Mouse (Mus musculus) embryonic facial prominence, embryonic 13.5 days (tissue): ENCODE data around the gene Mmp9. TPM values are rescaled to one million over a fixed set of nuclear protein-coding genes. Genes with fewer than 3 reads are reported as not detected.

ENCODE experiments used
- ATAC-seq: fragments of 200-750 bp; cut with Nextera tagmentation; 2 replicates; pipeline ENCODE4 v1.8.0; 2017; ENCODE audit warnings: low read depth; ENCODE audit not compliant: insufficient number of reproducible peaks, insufficient read depth, low FRiP score, low TSS enrichment
- H3K27ac ChIP-seq: fragments of 300-500 bp; sonication (generic); 2 replicates; pipeline ENCODE4 v1.5.1; 2015; ENCODE audit warnings: moderate library complexity, mild to moderate bottlenecking, inconsistent platforms
- H3K27me3 ChIP-seq: fragments of 300-500 bp; sonication (generic); 2 replicates; pipeline ENCODE4 v1.6.1; 2015; ENCODE audit warnings: mild to moderate bottlenecking, inconsistent platforms
- H3K36me3 ChIP-seq: fragments of 300-500 bp; sonication (generic); 2 replicates; pipeline ENCODE4 v1.6.1; 2015; ENCODE audit warnings: mild to moderate bottlenecking, inconsistent platforms
- H3K4me1 ChIP-seq: fragments of 300-500 bp; sonication (generic); 2 replicates; pipeline ENCODE4 v1.6.1; 2015; ENCODE audit warnings: inconsistent platforms
- H3K4me2 ChIP-seq: fragments of 300-500 bp; sonication (generic); 2 replicates; pipeline ENCODE4 v1.6.1; 2015; ENCODE audit warnings: moderate library complexity, mild to moderate bottlenecking, inconsistent platforms
- H3K4me3 ChIP-seq: fragments of 300-500 bp; sonication (generic); 2 replicates; pipeline ENCODE4 v1.5.1; 2015; ENCODE audit warnings: mild to moderate bottlenecking, inconsistent platforms
- H3K9ac ChIP-seq: fragments of 300-500 bp; sonication (generic); 2 replicates; pipeline ENCODE4 v1.6.1; 2015; ENCODE audit warnings: mild to moderate bottlenecking, inconsistent platforms
- H3K9me3 ChIP-seq: fragments of 300-500 bp; sonication (generic); 2 replicates; pipeline ENCODE4 v1.6.1; 2016; ENCODE audit warnings: inconsistent platforms
- WGBS: fragments of 180-500 bp; shearing (Covaris S2); methylation state at CpG from one replicate; pipeline ENCODE4 v1.1.7; 2015; ENCODE audit warnings: mixed read lengths; 5-methylcytosine and 5-hydroxymethylcytosine counted together
- polyA plus RNA-seq: library from polyadenylated mRNA; unstranded; fragments of >200 nt; fragmentation: Nextera tagmentation; extraction: Ambion mirVana; gene quantifications from 2 replicates; pipeline ENCODE4 v1.2.1, GENCODE M21; 2015

Gene Mmp9
- polyA plus RNA-seq, result 16.6 and 23.8 TPM in 2 replicates

DNA sequence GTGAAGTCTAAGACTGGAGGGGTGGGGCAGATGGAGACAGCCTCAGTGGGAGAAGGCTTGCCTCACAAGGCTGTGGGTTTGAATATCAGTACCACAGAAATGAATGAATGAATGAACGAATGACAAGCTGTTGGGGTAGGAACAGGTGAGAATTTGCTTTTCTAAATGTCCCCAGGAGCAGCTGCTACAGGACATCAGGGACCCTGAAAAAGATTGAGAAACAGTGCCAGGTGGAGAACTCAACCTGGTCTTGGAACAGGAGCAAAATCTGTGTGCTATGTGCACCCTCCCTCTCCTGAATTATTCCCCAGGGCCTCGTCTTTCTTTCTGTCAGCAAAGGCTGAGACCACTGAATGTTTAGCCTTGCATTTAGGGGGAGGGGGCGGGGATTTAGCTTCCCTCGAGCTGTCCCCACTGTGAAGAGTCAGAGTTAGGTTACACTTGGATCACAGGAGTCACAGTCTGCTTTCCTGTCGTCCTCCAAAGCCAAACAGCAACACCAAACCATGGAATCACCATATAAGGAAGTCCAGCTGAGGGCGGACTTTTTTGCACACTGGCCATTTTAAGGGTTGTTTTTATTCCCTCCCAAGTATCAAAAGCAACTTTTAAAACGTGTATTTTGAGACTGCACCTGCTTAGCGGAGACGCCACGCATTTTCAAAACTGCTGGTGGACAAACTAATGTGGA, at the start of gene Mmp9:
Mmp9 (plus strand) TSS at position 641 of the 691 bp plus-strand sequence.
- H3K9ac ChIP-seq, result no peak within 1 kb of the TSS
- no peak within 1 kb of the TSS for H3K4me2 ChIP-seq
- H3K4me3 ChIP-seq, result no peak within 1 kb of the TSS
- no peak for ATAC-seq
- H3K27ac ChIP-seq, result no peak within 1 kb of the TSS
- peaks cover 42% of the 10 kb centered on the region for H3K4me1 ChIP-seq
- 14% methylated on average over 10 of the region's 10 CpGs for WGBS
- peaks cover 47% of the 10 kb centered on the region for H3K27me3 ChIP-seq
- H3K36me3 ChIP-seq, result no peaks in the 10 kb centered on the region
- no peaks in the 10 kb centered on the region for H3K9me3 ChIP-seq

DNA sequence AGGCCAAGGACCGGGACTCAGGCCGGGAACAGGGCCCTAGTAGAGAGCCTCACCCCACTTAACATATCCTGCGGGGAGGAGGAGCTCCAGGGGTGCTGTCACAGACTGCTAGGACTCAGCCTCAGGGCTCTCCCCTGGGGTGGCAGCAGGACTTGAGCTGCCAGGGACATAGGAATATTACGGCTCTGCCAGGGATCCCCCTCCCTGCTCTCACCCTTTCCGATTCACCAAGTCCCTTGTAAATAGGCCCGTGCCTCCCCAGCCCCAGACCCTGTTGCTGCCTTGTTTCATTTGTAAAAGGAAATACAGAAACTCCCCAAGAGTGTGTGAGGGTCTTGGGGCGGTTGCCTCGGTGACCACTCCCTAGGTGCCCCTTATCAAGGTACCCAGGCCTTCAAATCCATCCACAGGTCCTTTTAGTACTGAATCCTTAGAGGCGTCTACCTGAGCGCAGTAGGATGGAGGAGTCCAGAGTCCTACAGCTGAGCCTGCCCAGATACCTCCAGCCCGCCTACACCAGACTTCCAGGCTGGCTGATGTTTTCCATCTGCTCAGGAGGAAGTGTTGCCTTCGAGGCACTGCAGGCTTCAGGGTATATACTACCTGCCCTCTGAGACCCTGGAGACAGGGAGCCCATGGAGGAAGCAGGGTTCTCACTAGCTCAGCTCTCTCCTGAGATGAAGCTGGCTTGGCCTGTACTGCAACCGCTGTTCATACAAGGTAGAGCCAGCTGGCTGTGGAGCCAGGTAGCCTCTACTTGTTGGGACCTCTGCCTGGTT, 49.3 kb upstream of the Mmp9 start:
- Histone ChIP-seq H3K27ac (no peak overlapping the region), H3K9ac (no peak overlapping the region), H3K36me3 (peaks cover 100% of the 10 kb centered on the region), H3K4me3 (no peak overlapping the region), H3K27me3 (no peaks in the 10 kb centered on the region), H3K9me3 (no peaks in the 10 kb centered on the region), H3K4me2 (no peak overlapping the region), H3K4me1 (no peaks in the 10 kb centered on the region)
- ATAC-seq, result no peak
- 87% methylated on average over 13 of the region's 13 CpGs for WGBS

DNA sequence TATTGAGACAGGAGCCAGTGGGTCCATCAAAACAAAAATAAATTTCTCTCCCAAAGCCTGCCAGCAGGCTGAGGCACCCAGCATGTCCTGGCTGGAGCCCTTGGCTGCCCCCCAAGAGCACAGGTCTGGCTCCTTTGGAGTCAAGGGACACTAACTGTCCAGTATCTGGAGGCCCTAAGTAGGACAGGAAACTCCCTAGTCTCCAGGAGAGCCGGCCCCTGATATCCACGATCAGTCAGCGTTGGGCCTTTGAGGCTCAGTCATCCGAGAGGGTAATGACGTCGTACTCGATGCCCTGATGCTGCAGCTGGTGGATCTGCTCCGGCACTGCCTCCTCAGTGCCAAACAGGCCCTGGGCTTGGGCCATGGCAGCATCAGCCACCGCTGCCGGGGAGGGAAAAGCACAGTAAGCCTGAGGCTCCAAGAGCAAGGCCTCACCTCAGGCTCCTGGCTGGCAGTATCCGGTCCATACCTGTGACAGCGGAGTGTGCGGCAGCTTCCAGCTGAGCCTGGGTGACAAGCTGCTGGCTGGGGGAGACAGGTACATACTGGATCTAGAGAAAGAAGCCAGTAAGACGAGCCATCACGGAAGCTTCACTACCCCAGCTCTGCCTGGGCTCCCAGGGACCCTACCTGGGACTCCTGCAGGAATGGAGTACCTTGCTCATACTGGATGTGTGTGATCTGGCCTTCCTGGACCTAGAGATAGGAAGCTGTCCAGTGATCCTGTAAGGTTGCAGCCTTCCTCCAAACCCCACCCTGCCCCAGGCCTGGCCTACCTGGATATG, 48.5 kb upstream of the Mmp9 start:
- no peaks in the 10 kb centered on the region for H3K4me1 ChIP-seq
- no peak for ATAC-seq

DNA sequence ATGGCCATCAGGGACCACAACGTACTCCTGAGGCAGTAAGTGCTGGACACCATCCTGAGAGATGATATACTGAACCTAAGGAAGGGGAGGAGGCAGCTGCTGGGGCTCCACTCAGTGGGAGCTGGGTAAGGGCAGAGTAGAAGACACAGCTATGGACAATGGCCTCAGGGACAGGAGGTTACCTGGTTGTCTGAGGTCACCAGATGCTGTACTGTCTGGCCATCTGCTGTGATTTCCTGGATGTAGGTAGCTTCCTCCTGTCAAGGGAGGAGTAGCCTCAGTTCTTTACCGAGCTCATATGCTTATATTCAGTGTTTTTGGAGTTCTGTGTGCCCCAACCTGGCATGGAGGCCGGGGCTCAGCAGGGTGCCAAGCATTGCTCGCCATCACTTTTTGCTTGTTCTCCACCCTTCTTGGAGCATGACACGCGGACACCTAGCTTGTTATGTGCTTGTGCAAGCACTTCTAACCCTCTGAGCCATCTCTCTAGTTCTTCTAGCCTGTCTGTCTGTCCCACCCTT, 47.8 kb upstream of the Mmp9 start:
- no peak overlapping the region for H3K27ac ChIP-seq
- H3K9me3 ChIP-seq, result no peaks in the 10 kb centered on the region
- ATAC-seq, result no peak
- H3K4me2 ChIP-seq, result no peak overlapping the region
- H3K4me3 ChIP-seq, result no peak overlapping the region
- H3K27me3 ChIP-seq, result no peaks in the 10 kb centered on the region
- no peak overlapping the region for H3K9ac ChIP-seq
- no peaks in the 10 kb centered on the region for H3K4me1 ChIP-seq
- WGBS, result 94% methylated on average over 6 of the region's 6 CpGs
- H3K36me3 ChIP-seq, result peaks cover 100% of the 10 kb centered on the region

More for the DNA sequence above, 48.5 kb upstream of the Mmp9 start:
- Histone ChIP-seq H3K4me2 (no peak overlapping the region), H3K27ac (no peak overlapping the region), H3K4me3 (no peak overlapping the region), H3K36me3 (peaks cover 100% of the 10 kb centered on the region), H3K9me3 (no peaks in the 10 kb centered on the region), H3K27me3 (no peaks in the 10 kb centered on the region), H3K9ac (no peak overlapping the region)
- 89% methylated on average over 15 of the region's 15 CpGs for WGBS

DNA sequence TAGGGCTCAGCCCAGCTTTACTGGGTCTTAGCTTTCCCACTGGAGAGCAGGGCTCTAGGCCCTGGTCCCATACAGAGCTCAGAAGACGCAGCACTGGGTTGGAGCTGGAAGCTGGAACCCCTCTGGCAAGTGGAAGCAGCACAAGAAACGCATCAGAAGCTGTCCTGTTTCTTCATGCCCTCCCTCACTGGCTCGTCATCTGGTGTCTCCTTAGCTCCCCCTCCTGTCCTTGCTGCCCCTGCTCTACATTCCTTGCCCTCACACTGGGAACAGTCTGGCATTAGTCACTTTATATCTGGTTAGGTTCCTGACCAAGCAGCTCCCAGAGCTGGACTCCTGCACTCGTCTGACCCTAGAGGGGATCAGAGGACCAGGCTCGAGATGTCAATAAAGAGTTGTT, 46.5 kb upstream of the Mmp9 start:
- peaks cover 100% of the 10 kb centered on the region for H3K36me3 ChIP-seq
- no peaks in the 10 kb centered on the region for H3K27me3 ChIP-seq
- no peak overlapping the region for H3K4me2 ChIP-seq
- no peaks in the 10 kb centered on the region for H3K4me1 ChIP-seq
- H3K9me3 ChIP-seq, result no peaks in the 10 kb centered on the region
- no peak overlapping the region for H3K4me3 ChIP-seq
- H3K27ac ChIP-seq, result no peak overlapping the region
- no peak overlapping the region for H3K9ac ChIP-seq
- no peak for ATAC-seq
- 59% methylated on average over 5 of the region's 5 CpGs for whole genome bisulfite sequencing

DNA sequence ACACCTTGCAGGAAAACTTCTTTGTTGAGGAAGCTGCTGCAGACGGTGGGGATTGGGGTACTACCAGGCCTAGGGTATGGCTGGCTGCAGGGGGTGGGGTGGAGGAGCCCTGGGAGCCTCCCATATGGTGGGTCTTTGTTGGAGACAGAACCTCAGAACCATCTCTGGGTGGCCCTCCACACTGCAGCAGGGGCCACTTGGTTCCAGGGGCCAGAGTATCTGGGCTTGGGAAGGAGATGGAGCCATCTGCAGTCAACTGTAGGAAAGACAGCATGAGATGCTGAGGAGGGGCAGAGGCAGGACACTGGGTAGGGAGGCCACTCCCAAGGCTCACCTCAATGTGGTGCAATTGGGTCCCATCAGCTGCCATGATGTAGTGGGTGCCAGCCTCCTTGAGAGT, 45.9 kb upstream of the Mmp9 start:
- Histone ChIP-seq H3K4me2 (no peak overlapping the region), H3K27me3 (no peaks in the 10 kb centered on the region), H3K27ac (no peak overlapping the region), H3K4me1 (no peaks in the 10 kb centered on the region), H3K4me3 (no peak overlapping the region), H3K36me3 (peaks cover 100% of the 10 kb centered on the region), H3K9me3 (no peaks in the 10 kb centered on the region), H3K9ac (no peak overlapping the region)
- 85% methylated on average over 1 of the region's 1 CpGs for WGBS
- ATAC-seq, result 0 out of 2 replicates have a peak, but pooled peaks have one; percentile 10

DNA sequence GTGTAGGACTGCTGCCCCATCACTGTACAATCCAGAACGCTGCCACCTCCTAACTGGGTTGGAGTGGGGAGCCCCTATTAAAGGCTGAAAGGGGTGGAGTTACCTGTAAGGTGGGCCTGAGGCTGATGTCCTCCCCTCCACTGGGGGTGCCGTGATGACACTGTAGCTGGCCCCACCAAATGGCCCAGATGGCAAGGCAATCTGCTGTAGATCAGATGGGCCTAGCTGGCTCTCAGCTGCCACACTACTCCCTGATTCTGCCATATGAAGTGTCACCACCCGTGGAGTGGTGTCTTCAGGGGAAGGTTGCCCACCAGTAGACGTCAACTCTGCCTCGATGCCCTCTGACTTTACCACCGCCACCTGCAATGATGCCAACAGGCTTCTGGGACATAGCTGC, 44.7 kb upstream of the Mmp9 start:
- H3K36me3 ChIP-seq, result peaks cover 100% of the 10 kb centered on the region
- H3K9me3 ChIP-seq, result no peaks in the 10 kb centered on the region
- no peaks in the 10 kb centered on the region for H3K4me1 ChIP-seq
- 92% methylated on average over 6 of the region's 6 CpGs for WGBS
- H3K9ac ChIP-seq, result no peak overlapping the region
- ATAC-seq, result no peak
- no peaks in the 10 kb centered on the region for H3K27me3 ChIP-seq
- no peak overlapping the region for H3K4me3 ChIP-seq
- H3K4me2 ChIP-seq, result no peak overlapping the region
- no peak overlapping the region for H3K27ac ChIP-seq

DNA sequence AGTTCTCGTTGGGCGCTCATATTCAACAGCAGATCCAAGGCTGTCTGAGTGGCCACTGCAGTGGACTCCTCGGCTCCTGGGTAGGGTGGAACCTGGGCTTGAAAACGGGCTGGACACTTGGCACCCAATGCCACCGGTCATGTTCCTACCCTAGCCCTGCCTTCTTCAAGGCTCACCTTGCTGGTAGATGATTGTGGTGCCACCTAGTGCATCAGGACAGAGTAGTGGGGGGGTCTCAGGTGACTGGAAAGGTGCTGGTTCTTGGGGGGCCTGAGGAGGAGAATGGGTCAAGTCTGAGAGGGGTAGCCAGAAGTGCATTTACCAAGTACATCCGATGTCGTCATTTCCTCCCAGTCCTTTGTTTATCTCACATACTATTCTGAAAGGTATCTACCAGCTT, 42.6 kb upstream of the Mmp9 start:
- Histone ChIP-seq H3K4me3 (no peak overlapping the region), H3K4me1 (no peaks in the 10 kb centered on the region), H3K27ac (no peak overlapping the region), H3K4me2 (no peak overlapping the region), H3K27me3 (no peaks in the 10 kb centered on the region), H3K36me3 (peaks cover 100% of the 10 kb centered on the region), H3K9me3 (no peaks in the 10 kb centered on the region), H3K9ac (no peak overlapping the region)
- 94% methylated on average over 7 of the region's 7 CpGs for WGBS
- ATAC-seq, result no peak

DNA sequence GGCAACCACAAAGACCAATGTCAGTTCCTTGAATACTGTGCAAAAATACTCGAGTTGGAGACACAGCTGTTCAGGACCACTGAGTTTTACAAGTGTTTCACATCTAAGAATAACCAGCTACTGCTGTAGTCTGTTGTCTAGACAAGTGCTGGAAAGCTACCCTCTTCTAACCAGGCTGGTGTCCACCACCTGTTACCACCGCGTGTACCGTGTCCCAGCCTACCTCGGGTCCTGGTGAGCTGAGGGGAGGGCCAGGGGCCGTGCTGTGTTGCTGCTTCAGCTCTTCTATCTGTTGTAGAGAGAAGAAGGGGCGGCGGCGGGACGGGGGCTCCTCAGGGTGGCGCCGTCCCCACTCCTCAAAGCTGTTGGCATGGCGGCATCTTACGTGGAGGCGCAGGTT, 41.5 kb upstream of the Mmp9 start:
- Histone ChIP-seq H3K4me3 (no peak overlapping the region), H3K4me1 (no peaks in the 10 kb centered on the region), H3K27ac (no peak overlapping the region), H3K27me3 (no peaks in the 10 kb centered on the region), H3K9me3 (no peaks in the 10 kb centered on the region), H3K4me2 (no peak overlapping the region), H3K9ac (no peak overlapping the region), H3K36me3 (peaks cover 100% of the 10 kb centered on the region)
- no peak for ATAC-seq
- 92% methylated on average over 15 of the region's 15 CpGs for WGBS

DNA sequence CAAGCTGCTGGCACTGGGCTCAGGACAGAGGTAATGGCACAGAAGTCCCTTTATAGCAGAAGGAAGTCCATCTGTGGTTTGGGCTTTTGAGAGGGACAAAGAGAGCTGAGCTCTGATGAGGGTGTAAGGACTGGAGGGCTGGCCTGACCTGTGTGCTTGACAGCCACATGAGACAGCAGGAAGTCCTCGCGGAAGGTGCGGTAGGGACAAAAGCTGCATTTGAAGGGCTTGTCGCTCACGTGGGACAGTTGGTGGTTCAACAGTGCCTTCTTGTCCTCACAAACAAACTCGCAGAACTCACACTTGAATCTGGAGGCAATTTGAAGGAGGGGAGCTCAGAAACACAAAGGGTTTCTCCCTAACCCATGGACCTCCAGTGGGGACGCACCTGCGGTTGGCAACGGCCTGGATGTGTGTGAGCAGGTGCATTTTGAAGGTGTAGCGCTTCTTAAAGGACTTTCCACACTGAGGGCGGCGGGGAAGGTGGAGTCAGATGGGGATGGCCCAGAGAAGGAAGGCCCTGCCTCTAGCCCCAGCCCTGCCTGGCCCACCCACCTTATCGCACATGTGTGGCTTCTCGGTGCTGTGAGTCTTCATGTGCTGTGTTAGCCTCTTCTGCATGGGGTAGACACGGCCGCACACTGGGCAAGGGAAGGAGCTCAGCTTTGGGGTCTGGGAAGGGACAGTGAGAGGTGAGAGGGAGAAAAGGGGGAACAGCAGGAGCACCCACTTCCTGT, 40.7 kb upstream of the Mmp9 start:
- Histone ChIP-seq H3K36me3 (peaks cover 100% of the 10 kb centered on the region), H3K4me3 (no peak overlapping the region), H3K4me2 (no peak overlapping the region), H3K27ac (no peak overlapping the region), H3K27me3 (no peaks in the 10 kb centered on the region), H3K4me1 (no peaks in the 10 kb centered on the region), H3K9ac (no peak overlapping the region), H3K9me3 (no peaks in the 10 kb centered on the region)
- no peak for ATAC-seq
- 89% methylated on average over 16 of the region's 16 CpGs for WGBS

DNA sequence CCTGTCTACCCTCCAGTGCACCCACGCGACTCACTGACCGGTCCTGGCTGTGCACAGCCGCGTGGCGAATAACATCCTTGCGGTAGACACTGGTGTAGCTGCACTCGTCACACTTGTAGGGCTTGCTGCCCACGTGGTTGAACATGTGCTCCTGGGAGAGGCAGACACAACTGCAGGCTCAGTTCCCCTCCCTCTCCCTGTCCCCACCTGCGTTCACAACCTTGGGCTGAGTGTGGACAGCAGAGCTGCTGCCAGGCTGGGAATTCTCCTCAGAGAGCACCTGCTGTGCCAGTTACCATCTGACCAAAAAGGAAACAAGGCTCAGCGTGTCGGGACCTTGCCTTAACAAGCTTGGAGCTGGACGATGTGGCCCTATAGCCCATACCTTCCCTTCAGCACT, 39.2 kb upstream of the Mmp9 start:
- Histone ChIP-seq H3K9ac (no peak overlapping the region), H3K36me3 (peaks cover 100% of the 10 kb centered on the region), H3K4me2 (no peak overlapping the region), H3K9me3 (peaks cover 5% of the 10 kb centered on the region), H3K4me1 (no peaks in the 10 kb centered on the region), H3K27ac (no peak overlapping the region), H3K4me3 (no peak overlapping the region), H3K27me3 (no peaks in the 10 kb centered on the region)
- no peak for ATAC-seq
- WGBS, result 91% methylated on average over 13 of the region's 13 CpGs
